Mouse (Mus musculus): ENCODE measurements at regions not wholly inside any gene's neighbourhood (a gene's known extent, or its start where the extent isn't known, plus 50 kb on each side); places are given as distances from the start of the nearest gene placed in this dataset.

GRCm38 (mm10) chr10:109237026-109237425 lies 226.2 kb upstream of the Syt1 start:
- Histone ChIP-seq H3K27ac (no peak overlapping the region), H3K9me3 (no peaks in the 10 kb centered on the region), H3K4me3 (no peak overlapping the region), H3K36me3 (no peaks in the 10 kb centered on the region), H3K27me3 (ENCODE audit: insufficient read depth, poor library complexity, severe bottlenecking) (no peaks in the 10 kb centered on the region), H3K4me1 (no peaks in the 10 kb centered on the region)
- DNase-seq (ENCODE audit: low spot score) = no peak
- 75% methylated on average over 7 of the region's 7 CpGs for WGBS

- Histone ChIP-seq H3K4me1 (no peaks in the 10 kb centered on the region), H3K9me3 (no peaks in the 10 kb centered on the region), H3K27ac (no peak overlapping the region), H3K36me3 (no peaks in the 10 kb centered on the region), H3K27me3 (ENCODE audit: insufficient read depth, poor library complexity, severe bottlenecking) (no peaks in the 10 kb centered on the region), H3K4me3 (no peak overlapping the region)
- 84% methylated on average over 3 of the region's 3 CpGs for WGBS
- no peak for DNase-seq (ENCODE audit: low spot score)
Measured at GRCm38 (mm10) chr10:109226989-109227388, 216.2 kb upstream of the Syt1 start.

- no peak overlapping the region for H3K27ac ChIP-seq
- no peak for DNase-seq (ENCODE audit: low spot score)
- no peaks in the 10 kb centered on the region for H3K27me3 ChIP-seq (ENCODE audit: insufficient read depth, poor library complexity, severe bottlenecking)
- no peaks in the 10 kb centered on the region for H3K4me1 ChIP-seq
- H3K4me3 ChIP-seq = no peak overlapping the region
- H3K36me3 ChIP-seq = no peaks in the 10 kb centered on the region
- H3K9me3 ChIP-seq = no peaks in the 10 kb centered on the region
- WGBS = 70% methylated on average over 8 of the region's 8 CpGs
Measured at GRCm38 (mm10) chr10:109188761-109189503, 178.2 kb upstream of the Syt1 start.

GRCm38 (mm10) chr10:109188252-109188651 lies 177.5 kb upstream of the Syt1 start:
- Histone ChIP-seq H3K4me3 (no peak overlapping the region), H3K27me3 (ENCODE audit: insufficient read depth, poor library complexity, severe bottlenecking) (no peaks in the 10 kb centered on the region), H3K27ac (no peak overlapping the region), H3K9me3 (no peaks in the 10 kb centered on the region), H3K4me1 (no peaks in the 10 kb centered on the region), H3K36me3 (no peaks in the 10 kb centered on the region)
- DNase-seq (ENCODE audit: low spot score) = no peak
- WGBS = 70% methylated on average over 4 of the region's 4 CpGs

- DNase-seq (ENCODE audit: low spot score) = no peak
- no peaks in the 10 kb centered on the region for H3K4me1 ChIP-seq
- no peak overlapping the region for H3K4me3 ChIP-seq
- no peaks in the 10 kb centered on the region for H3K27me3 ChIP-seq (ENCODE audit: insufficient read depth, poor library complexity, severe bottlenecking)
- 49% methylated on average over 2 of the region's 2 CpGs for WGBS
- no peaks in the 10 kb centered on the region for H3K36me3 ChIP-seq
- H3K27ac ChIP-seq = no peak overlapping the region
- no peaks in the 10 kb centered on the region for H3K9me3 ChIP-seq
Measured at GRCm38 (mm10) chr10:109185243-109185642, 174.5 kb upstream of the Syt1 start.

- Histone ChIP-seq H3K27me3 (ENCODE audit: insufficient read depth, poor library complexity, severe bottlenecking) (no peaks in the 10 kb centered on the region), H3K36me3 (no peaks in the 10 kb centered on the region), H3K27ac (no peak overlapping the region), H3K4me3 (no peak overlapping the region), H3K9me3 (no peaks in the 10 kb centered on the region), H3K4me1 (no peaks in the 10 kb centered on the region)
- 72% methylated on average over 4 of the region's 4 CpGs for WGBS
- no peak for DNase-seq (ENCODE audit: low spot score)
Measured at GRCm38 (mm10) chr10:109180527-109180926, 169.7 kb upstream of the Syt1 start.

GRCm38 (mm10) chr10:109160730-109161129 lies 149.9 kb upstream of the Syt1 start:
- 89% methylated on average over 1 of the region's 1 CpGs for WGBS
- no peak overlapping the region for H3K4me3 ChIP-seq
- no peak overlapping the region for H3K27ac ChIP-seq
- H3K9me3 ChIP-seq = no peaks in the 10 kb centered on the region
- no peaks in the 10 kb centered on the region for H3K27me3 ChIP-seq (ENCODE audit: insufficient read depth, poor library complexity, severe bottlenecking)
- no peaks in the 10 kb centered on the region for H3K36me3 ChIP-seq
- no peak for DNase-seq (ENCODE audit: low spot score)
- H3K4me1 ChIP-seq = no peaks in the 10 kb centered on the region

- H3K36me3 ChIP-seq = no peaks in the 10 kb centered on the region
- no peaks in the 10 kb centered on the region for H3K9me3 ChIP-seq
- H3K27ac ChIP-seq = no peak overlapping the region
- no peak for DNase-seq (ENCODE audit: low spot score)
- no peaks in the 10 kb centered on the region for H3K27me3 ChIP-seq (ENCODE audit: insufficient read depth, poor library complexity, severe bottlenecking)
- no peaks in the 10 kb centered on the region for H3K4me1 ChIP-seq
- H3K4me3 ChIP-seq = no peak overlapping the region
- 83% methylated on average over 5 of the region's 5 CpGs for WGBS
Measured at GRCm38 (mm10) chr10:109155768-109156167, 145.0 kb upstream of the Syt1 start.

- Histone ChIP-seq H3K4me3 (no peak overlapping the region), H3K27ac (no peak overlapping the region)
- WGBS = 77% methylated on average over 7 of the region's 7 CpGs
Measured at GRCm38 (mm10) chr10:109140421-109140938, 129.7 kb upstream of the Syt1 start.

GRCm38 (mm10) chr10:109136763-109137732 lies 126.3 kb upstream of the Syt1 start:
- H3K27ac ChIP-seq = no peak overlapping the region
- no peaks in the 10 kb centered on the region for H3K4me1 ChIP-seq
- DNase-seq (ENCODE audit: low spot score) = no peak
- no peaks in the 10 kb centered on the region for H3K9me3 ChIP-seq
- H3K36me3 ChIP-seq = no peaks in the 10 kb centered on the region
- WGBS = 53% methylated on average over 3 of the region's 3 CpGs
- no peaks in the 10 kb centered on the region for H3K27me3 ChIP-seq (ENCODE audit: insufficient read depth, poor library complexity, severe bottlenecking)
- H3K4me3 ChIP-seq = no peak overlapping the region

More at GRCm38 (mm10) chr10:109140421-109140938, 129.7 kb upstream of the Syt1 start:
- H3K9me3 ChIP-seq = no peaks in the 10 kb centered on the region
- H3K36me3 ChIP-seq = no peaks in the 10 kb centered on the region
- DNase-seq (ENCODE audit: low spot score) = no peak
- H3K27me3 ChIP-seq (ENCODE audit: insufficient read depth, poor library complexity, severe bottlenecking) = no peaks in the 10 kb centered on the region
- no peaks in the 10 kb centered on the region for H3K4me1 ChIP-seq

- no peaks in the 10 kb centered on the region for H3K4me1 ChIP-seq
- H3K9me3 ChIP-seq = no peaks in the 10 kb centered on the region
- no peak overlapping the region for H3K27ac ChIP-seq
- no peak for DNase-seq (ENCODE audit: low spot score)
- 84% methylated on average over 4 of the region's 4 CpGs for WGBS
- H3K4me3 ChIP-seq = no peak overlapping the region
- H3K27me3 ChIP-seq (ENCODE audit: insufficient read depth, poor library complexity, severe bottlenecking) = no peaks in the 10 kb centered on the region
- no peaks in the 10 kb centered on the region for H3K36me3 ChIP-seq
Measured at GRCm38 (mm10) chr10:109134521-109134920, 123.7 kb upstream of the Syt1 start.

- Histone ChIP-seq H3K27me3 (ENCODE audit: insufficient read depth, poor library complexity, severe bottlenecking) (no peaks in the 10 kb centered on the region), H3K9me3 (no peaks in the 10 kb centered on the region), H3K4me3 (no peak overlapping the region), H3K36me3 (no peaks in the 10 kb centered on the region), H3K4me1 (no peaks in the 10 kb centered on the region), H3K27ac (no peak overlapping the region)
- no peak for DNase-seq (ENCODE audit: low spot score)
- WGBS = 67% methylated on average over 8 of the region's 8 CpGs
Measured at GRCm38 (mm10) chr10:109132091-109132573, 121.3 kb upstream of the Syt1 start.

GRCm38 (mm10) chr10:109129552-109130110 lies 118.8 kb upstream of the Syt1 start:
- Histone ChIP-seq H3K27ac (no peak overlapping the region), H3K9me3 (no peaks in the 10 kb centered on the region), H3K36me3 (no peaks in the 10 kb centered on the region), H3K27me3 (ENCODE audit: insufficient read depth, poor library complexity, severe bottlenecking) (no peaks in the 10 kb centered on the region), H3K4me1 (no peaks in the 10 kb centered on the region), H3K4me3 (no peak overlapping the region)
- WGBS = 83% methylated on average over 1 of the region's 1 CpGs
- no peak for DNase-seq (ENCODE audit: low spot score)
